Mouse (Mus musculus) E14TG2a.4 (cell line): ENCODE data around the gene Sorbs2.

ENCODE experiments used
- CTCF ChIP-seq: conservative IDR thresholded peaks from 2 replicates; pipeline ENCODE4 v1.5.1; 2014; ENCODE audit warnings: low read length
- NANOG ChIP-seq: IDR thresholded peaks from 2 replicates; pipeline ENCODE4 v1.6.1; 2014; ENCODE audit warnings: borderline replicate concordance, low read length, mixed read lengths
- POU5F1 ChIP-seq: IDR thresholded peaks from 2 replicates; pipeline ENCODE4 v1.6.1; 2014; ENCODE audit warnings: low read length, borderline replicate concordance

DNA sequence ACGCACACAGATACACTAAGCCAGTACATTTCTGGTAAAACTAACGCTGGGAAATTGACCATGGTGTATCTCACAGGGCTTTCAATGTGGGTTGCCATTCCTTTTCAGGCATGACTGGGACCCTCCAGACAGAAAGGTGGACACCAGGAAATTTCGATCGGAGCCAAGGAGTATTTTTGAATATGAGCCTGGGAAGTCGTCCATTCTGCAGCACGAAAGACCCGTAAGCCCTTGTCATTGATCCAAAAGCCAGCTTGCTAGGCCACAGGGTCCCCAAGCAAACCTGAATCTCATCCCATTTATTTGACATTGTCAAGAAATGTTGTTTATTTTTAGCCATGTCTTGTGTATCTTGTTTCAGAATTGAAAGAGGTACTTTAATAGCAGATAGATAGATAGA is 267.9 kb downstream of the Sorbs2 start:
- TF ChIP-seq CTCF (no peak), POU5F1 (no peak), NANOG (no peak)
